Mouse (Mus musculus) liver, embryonic 11.5 days (tissue): Measurements from ENCODE around the gene Dok4. TPM values are rescaled to one million over a fixed set of nuclear protein-coding genes. Genes with fewer than 3 reads are reported as not detected.

Experiments used
- ATAC-seq: fragments of 200-750 bp; cut with Nextera tagmentation; replicated peaks from 2 replicates; pipeline ENCODE4 v1.8.0; 2017; ENCODE audit warnings: moderate number of reproducible peaks, mild to moderate bottlenecking, moderate TSS enrichment, moderate library complexity; ENCODE audit not compliant: low FRiP score
- DNase-seq: peaks from one replicate; pipeline ENCODE4 v3.0.0-alpha.2; 2017; ENCODE audit warnings: low spot score
- H3K27ac ChIP-seq: fragments of 300-500 bp; sonication (generic); 2 replicates; pipeline ENCODE4 v1.5.1; 2014; ENCODE audit warnings: mild to moderate bottlenecking, low read depth, low read length, control low read depth
- H3K27me3 ChIP-seq: fragments of 300-500 bp; sonication (generic); replicated peaks from 2 replicates; pipeline ENCODE4 v1.6.1; 2014; ENCODE audit warnings: low read length, mixed read lengths; ENCODE audit not compliant: control insufficient read depth, insufficient read depth
- H3K36me3 ChIP-seq: fragments of 300-500 bp; sonication (generic); 2 replicates; pipeline ENCODE4 v1.6.1; 2014; ENCODE audit warnings: mild to moderate bottlenecking, low read length, moderate library complexity, mixed read lengths; ENCODE audit not compliant: control insufficient read depth, insufficient read depth
- H3K4me1 ChIP-seq: fragments of 300-500 bp; sonication (generic); replicated peaks from 2 replicates; pipeline ENCODE4 v1.6.1; 2014; ENCODE audit warnings: low read length, mixed read lengths; ENCODE audit not compliant: control insufficient read depth, insufficient read depth
- H3K4me2 ChIP-seq: fragments of 300-500 bp; sonication (generic); 2 replicates; pipeline ENCODE4 v1.6.1; 2014; ENCODE audit warnings: mild to moderate bottlenecking, control low read depth, moderate library complexity
- H3K4me3 ChIP-seq: fragments of 300-500 bp; sonication (generic); 2 replicates; pipeline ENCODE4 v1.5.1; 2014; ENCODE audit warnings: low read depth, low read length, control low read depth
- H3K9ac ChIP-seq: fragments of 300-500 bp; sonication (generic); 2 replicates; pipeline ENCODE4 v1.6.1; 2014; ENCODE audit warnings: low read depth, low read length, control low read depth
- H3K9me3 ChIP-seq: fragments of 300-500 bp; sonication (generic); 2 replicates; pipeline ENCODE4 v1.6.1; 2016; ENCODE audit warnings: low read length, inconsistent platforms, mixed read lengths; ENCODE audit not compliant: control insufficient read depth
- WGBS: fragments of 180-500 bp; shearing (Covaris S2); extraction: QIAGEN DNeasy Blood & Tissue Kit; methylation state at CpG from one replicate; pipeline ENCODE4 v1.1.7; 2014; 5-methylcytosine and 5-hydroxymethylcytosine counted together
- polyA plus RNA-seq: library from polyadenylated mRNA; unstranded; fragments of >200 nt; fragmentation: Nextera tagmentation; extraction: Ambion mirVana; gene quantifications from 2 replicates; pipeline ENCODE4 v1.2.1, GENCODE M21; 2014

Gene Dok4
- polyA plus RNA-seq, 1 experiment from 2014 or later, result 13.9 TPM

DNA sequence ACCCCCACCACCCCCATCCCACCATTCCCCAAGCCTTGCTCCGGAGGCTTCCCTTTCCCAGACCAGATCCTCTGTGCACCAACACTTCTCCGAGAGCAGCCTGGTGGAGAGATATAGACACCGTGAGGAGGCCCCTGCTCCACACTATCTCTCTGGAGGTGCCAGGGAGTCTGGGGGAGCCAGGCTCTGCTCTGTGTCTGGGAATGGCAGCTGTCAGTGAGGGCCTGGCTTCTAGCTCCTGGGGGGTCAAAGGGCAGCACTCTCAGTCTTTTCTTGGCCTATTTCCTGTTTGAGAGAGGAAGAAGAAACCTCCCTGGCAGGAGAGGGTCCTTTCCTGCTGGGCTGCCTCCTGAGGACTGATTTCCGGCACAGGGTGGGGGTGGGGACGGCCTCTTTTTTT, 24.9 kb upstream of the Dok4 start:
- Histone ChIP-seq H3K36me3 (peaks cover 4% of the 10 kb centered on the region; the same call in 1 of the 2 replicates), H3K4me2 (peak overlapping the region; percentile 54), H3K4me1 (peaks cover 39% of the 10 kb centered on the region), H3K9ac (peak overlapping the region; percentile 28), H3K27ac (peak overlapping the region; percentile 70), H3K9me3 (no peaks in the 10 kb centered on the region), H3K4me3 (peak overlapping the region; percentile 11; the same call in 1 of the 2 replicates), H3K27me3 (no peaks in the 10 kb centered on the region)
- peak; percentile 37; the same call in 1 of the 2 replicates for ATAC-seq
- no peak for DNase-seq
- WGBS, result 13% methylated on average over 5 of the region's 5 CpGs

DNA sequence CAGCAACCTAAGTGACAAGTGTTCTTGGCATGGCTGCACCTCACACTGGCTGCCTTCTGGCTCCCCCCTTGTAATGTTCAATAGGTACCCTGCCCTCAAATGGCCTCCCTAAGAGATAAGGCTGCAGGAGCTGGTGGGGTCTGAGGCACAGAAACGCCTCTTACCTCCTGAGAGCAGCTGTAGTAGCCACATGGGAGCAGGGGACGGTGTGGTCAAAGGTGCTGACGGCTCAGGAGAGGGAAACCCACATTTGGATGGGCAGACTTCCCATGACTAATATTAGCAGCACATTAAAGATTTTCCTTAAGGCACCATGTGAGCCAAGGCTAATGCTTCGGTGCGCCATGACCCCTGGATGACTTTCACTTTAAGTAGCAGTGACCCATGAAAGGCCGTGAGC, 24.5 kb upstream of the Dok4 start:
- Histone ChIP-seq H3K27me3 (no peaks in the 10 kb centered on the region), H3K36me3 (peaks cover 4% of the 10 kb centered on the region; the same call in 1 of the 2 replicates), H3K9ac (peak overlapping the region; percentile 28), H3K9me3 (no peaks in the 10 kb centered on the region), H3K4me2 (peak overlapping the region; percentile 54), H3K27ac (peak overlapping the region; percentile 70), H3K4me1 (peaks cover 39% of the 10 kb centered on the region), H3K4me3 (peak overlapping the region; percentile 11; the same call in 1 of the 2 replicates)
- DNase-seq (no peak), ATAC-seq (no peak)
- WGBS, result 23% methylated on average over 6 of the region's 6 CpGs

DNA sequence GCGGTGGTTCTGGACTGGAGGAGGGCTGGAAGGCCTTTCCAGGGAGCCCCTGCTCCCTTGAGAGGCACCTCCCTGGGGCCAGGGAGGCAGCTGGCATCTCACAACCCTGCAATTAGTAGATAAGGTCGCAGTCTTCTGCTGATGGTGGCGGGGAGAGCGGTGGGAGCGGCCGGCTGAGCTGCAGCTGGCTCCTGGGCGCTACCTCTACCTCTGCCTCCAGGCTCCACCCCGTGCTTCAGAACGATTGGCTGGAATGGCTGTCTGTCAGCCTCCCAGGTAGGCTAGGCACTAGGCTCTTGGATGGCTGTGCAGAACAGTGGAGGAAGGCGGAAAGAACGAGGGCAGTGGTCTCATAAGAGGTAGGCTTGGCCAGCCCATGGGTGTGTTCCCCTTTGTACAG, 23.1 kb upstream of the Dok4 start:
- Histone ChIP-seq H3K4me1 (peaks cover 39% of the 10 kb centered on the region), H3K27ac (peak overlapping the region; percentile 89), H3K27me3 (no peaks in the 10 kb centered on the region), H3K9me3 (no peaks in the 10 kb centered on the region), H3K36me3 (peaks cover 4% of the 10 kb centered on the region; the same call in 1 of the 2 replicates), H3K4me3 (peak overlapping the region; percentile 28), H3K9ac (peak overlapping the region; percentile 65), H3K4me2 (peak overlapping the region; percentile 62)
- peak; percentile 97 for ATAC-seq
- DNase-seq, result peak; percentile 75
- 8% methylated on average over 11 of the region's 11 CpGs for WGBS

DNA sequence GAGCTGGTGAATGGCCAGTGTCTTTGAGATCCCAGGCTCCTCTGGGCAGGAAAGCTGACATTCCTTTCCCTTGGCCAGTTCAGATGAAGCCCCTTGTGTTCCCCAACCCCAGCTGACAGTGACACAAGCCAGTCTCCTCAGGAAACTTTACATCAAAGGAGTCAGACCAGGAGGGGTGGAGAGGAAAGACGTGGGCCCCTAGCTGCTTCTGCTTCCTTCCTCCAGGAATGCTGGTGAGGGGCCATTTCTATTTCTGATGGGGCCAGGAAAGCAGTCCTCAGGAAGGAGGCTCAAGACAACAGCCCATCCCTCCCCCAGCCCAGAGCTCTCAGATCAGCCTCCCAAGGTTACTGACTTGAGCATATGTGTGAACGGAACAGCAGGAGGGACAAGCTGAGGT, 16.8 kb upstream of the Dok4 start:
- DNase-seq (no peak), ATAC-seq (no peak)
- no peak overlapping the region for H3K27ac ChIP-seq
- 0 out of 2 replicates have a peak overlapping the region, but pooled peaks have one; percentile 23 for H3K9ac ChIP-seq
- no peaks in the 10 kb centered on the region for H3K9me3 ChIP-seq
- H3K4me3 ChIP-seq, result no peak overlapping the region
- H3K36me3 ChIP-seq, result no peaks in the 10 kb centered on the region
- 31% methylated on average over 2 of the region's 2 CpGs for WGBS
- H3K4me2 ChIP-seq, result no peak overlapping the region
- peaks cover 11% of the 10 kb centered on the region for H3K4me1 ChIP-seq
- no peaks in the 10 kb centered on the region for H3K27me3 ChIP-seq

- no peak for DNase-seq
- H3K4me2 ChIP-seq, result peak overlapping the region; percentile 41
- H3K27me3 ChIP-seq, result no peaks in the 10 kb centered on the region
- no peak overlapping the region for H3K9ac ChIP-seq
- no peak overlapping the region for H3K27ac ChIP-seq
- peaks cover 8% of the 10 kb centered on the region for H3K4me1 ChIP-seq
- no peaks in the 10 kb centered on the region for H3K9me3 ChIP-seq
- H3K36me3 ChIP-seq, result no peaks in the 10 kb centered on the region
- H3K4me3 ChIP-seq, result no peak overlapping the region
- 39% methylated on average over 14 of the region's 14 CpGs for WGBS
- peak; percentile 47; the same call in 1 of the 2 replicates for ATAC-seq
Measured at GRCm38 (mm10) chr8:94888383-94889036, 12.4 kb upstream of the Dok4 start.

DNA sequence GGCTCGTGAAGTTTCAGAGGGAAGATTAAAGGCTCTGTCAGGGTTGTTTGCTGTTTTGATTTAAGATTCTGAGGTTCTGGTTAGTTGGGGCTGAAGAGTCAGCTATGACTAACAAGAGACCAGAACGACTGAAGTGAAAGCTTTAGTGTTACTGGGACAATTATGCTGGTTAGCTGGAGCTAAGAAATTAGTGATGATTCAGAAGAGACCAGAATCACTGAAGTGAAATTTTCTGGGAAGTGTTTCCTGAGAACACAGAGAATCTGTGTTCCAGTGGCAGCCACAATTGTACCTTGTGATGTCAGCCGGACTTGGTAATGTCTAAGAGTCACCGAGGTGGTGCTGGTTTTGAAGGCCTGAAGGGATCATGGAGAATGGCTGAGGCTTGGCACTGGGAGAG, 4.6 kb upstream of the Dok4 start:
- Histone ChIP-seq H3K4me3 (no peak overlapping the region), H3K9me3 (no peaks in the 10 kb centered on the region), H3K27ac (no peak overlapping the region), H3K4me2 (no peak overlapping the region), H3K4me1 (peaks cover 12% of the 10 kb centered on the region), H3K36me3 (no peaks in the 10 kb centered on the region), H3K27me3 (no peaks in the 10 kb centered on the region), H3K9ac (no peak overlapping the region)
- WGBS, result 59% methylated on average over 4 of the region's 4 CpGs
- DNase-seq (no peak), ATAC-seq (no peak)

GRCm38 (mm10) chr8:94876820-94877219, 690 bp upstream of the Dok4 start:
- Histone ChIP-seq H3K9me3 (no peaks in the 10 kb centered on the region), H3K4me2 (peak overlapping the region; percentile 98), H3K4me3 (no peak overlapping the region), H3K9ac (0 out of 2 replicates have a peak overlapping the region, but pooled peaks have one; percentile 36), H3K27me3 (peaks cover 8% of the 10 kb centered on the region), H3K27ac (no peak overlapping the region; the same call in 1 of the 2 replicates), H3K4me1 (peaks cover 28% of the 10 kb centered on the region), H3K36me3 (no peaks in the 10 kb centered on the region)
- no peak for ATAC-seq
- no peak for DNase-seq
- whole genome bisulfite sequencing, result 37% methylated on average over 3 of the region's 3 CpGs

DNA sequence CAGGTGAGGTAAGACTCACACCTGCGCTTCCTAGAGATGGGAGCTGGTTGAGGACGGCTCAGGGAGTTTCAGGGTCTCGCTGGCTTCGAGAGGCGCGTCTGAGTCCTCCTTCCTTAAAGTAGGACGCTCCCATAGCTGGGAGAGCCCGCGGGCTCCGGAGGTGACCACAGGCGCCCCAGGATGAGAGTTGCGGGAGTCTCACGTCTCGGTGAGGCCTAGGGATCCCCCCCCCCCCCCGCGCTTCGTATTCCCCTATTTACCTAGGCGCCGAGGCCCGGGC, 319 bp downstream of the Dok4 start:
- Histone ChIP-seq H3K36me3 (no peaks in the 10 kb centered on the region), H3K9me3 (no peaks in the 10 kb centered on the region), H3K9ac (peak overlapping the region; percentile 79), H3K27ac (peak overlapping the region; percentile 68), H3K4me2 (peak overlapping the region; percentile 98), H3K27me3 (peaks cover 8% of the 10 kb centered on the region), H3K4me3 (peak overlapping the region; percentile 74), H3K4me1 (peaks cover 31% of the 10 kb centered on the region)
- no peak for DNase-seq
- ATAC-seq, result peak; percentile 22
- WGBS, result 1% methylated on average over 18 of the region's 20 CpGs
